Mouse (Mus musculus) CD4-positive, CD25-positive, alpha-beta regulatory T cell, adult 2 months (primary cell): Measurements from ENCODE around the gene Gm49387.

Source experiments
- DNase-seq: peaks from one replicate; pipeline ENCODE4 v3.0.0-alpha.2; 2012; ENCODE audit warnings: low read depth, low spot score

Gm49387 gene

GRCm38 (mm10) chr14:31531506-31532148 lies 109.1 kb downstream of the Gm49387 start:
- DNase-seq: peak; percentile 84

- no peak for DNase-seq
These were observed 109.8 kb downstream of the Gm49387 start for GRCm38 (mm10) chr14:31530847-31531246.

- DNase-seq: peak; percentile 52
These were observed 115.5 kb downstream of the Gm49387 start for GRCm38 (mm10) chr14:31525040-31525810.

GRCm38 (mm10) chr14:31521318-31521717 lies 119.4 kb downstream of the Gm49387 start:
- no peak for DNase-seq

- no peak for DNase-seq
These were observed 121.5 kb downstream of the Gm49387 start for GRCm38 (mm10) chr14:31519165-31519564.

- no peak for DNase-seq
These were observed 124.8 kb downstream of the Gm49387 start for GRCm38 (mm10) chr14:31515895-31516294.

GRCm38 (mm10) chr14:31510322-31510721 lies 130.4 kb downstream of the Gm49387 start:
- no peak for DNase-seq

- DNase-seq: no peak
These were observed 130.8 kb downstream of the Gm49387 start for GRCm38 (mm10) chr14:31509911-31510310.

GRCm38 (mm10) chr14:31506456-31506855 lies 134.2 kb downstream of the Gm49387 start:
- no peak for DNase-seq

GRCm38 (mm10) chr14:31503406-31503805 lies 137.3 kb downstream of the Gm49387 start:
- no peak for DNase-seq
